Mouse (Mus musculus): ENCODE measurements around the gene Cacna1a.

GRCm38 (mm10) chr8:84528036-84528435, 139.8 kb downstream of the Cacna1a start:
- TF ChIP-seq MAFK (IDR thresholded peaks at IDR 0.05; ENCODE audit: insufficient read depth, low read depth, low read length) (no peak), ZC3H11A (IDR thresholded peaks at IDR 0.05; ENCODE audit: borderline replicate concordance, low read depth, low read length) (no peak)

All from ES-E14 (cell line).